Mouse (Mus musculus): ENCODE results near the gene Amer2.
"Not testable (repeated sequence)": the region's sequence is repeated elsewhere in the genome, so short reads cannot be mapped to it uniquely, and the experiment has no call there.

Gene Amer2

DNA sequence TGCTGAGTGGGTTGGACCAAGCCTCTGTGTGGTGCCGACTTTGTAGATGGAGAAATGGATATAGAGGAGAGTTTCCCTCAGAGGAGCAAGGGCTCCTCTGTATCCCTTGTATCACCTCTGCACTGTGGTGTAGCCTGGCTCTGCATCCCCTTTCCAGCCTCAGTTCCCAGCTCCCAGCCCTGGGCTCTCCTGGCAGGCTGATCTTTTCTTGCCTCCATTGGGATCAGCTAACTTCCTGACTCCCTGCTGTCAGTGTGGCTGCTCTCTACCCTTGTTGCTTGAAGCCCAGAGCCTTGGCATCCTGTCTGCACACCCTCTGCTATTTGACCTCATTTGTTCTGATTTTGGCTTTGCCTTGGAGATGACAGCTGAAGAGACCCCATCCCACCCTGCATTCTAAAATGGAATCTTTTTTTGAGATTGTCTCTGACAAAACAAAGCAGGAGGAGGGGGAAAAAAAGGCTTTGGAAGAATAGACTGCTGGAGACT is at the start of gene Amer2:
Amer2 (plus strand) TSS at position 439 of the 489 bp plus-strand sequence.
- no peak for DNase-seq

DNA sequence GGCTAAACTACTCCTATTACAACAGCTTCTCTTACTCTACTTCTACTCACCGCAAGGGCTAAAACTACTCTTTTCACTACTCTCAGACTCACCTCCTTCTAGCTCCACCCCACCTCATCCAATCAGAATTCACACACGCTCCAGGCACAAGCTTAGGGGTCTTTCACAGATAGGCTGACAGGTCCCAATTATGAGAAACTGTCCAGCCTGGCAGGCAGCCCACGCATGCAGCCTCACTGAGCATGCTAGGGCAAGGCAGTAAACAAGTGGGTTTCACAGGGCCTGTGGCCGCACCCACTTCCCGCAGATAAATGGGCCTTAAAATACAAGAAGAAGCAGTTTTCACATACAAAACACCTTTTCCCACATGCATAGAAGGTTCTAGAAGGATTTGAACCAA is 33.1 kb upstream of the Amer2 start:
- DNase-seq: not testable (repeated sequence)

DNA sequence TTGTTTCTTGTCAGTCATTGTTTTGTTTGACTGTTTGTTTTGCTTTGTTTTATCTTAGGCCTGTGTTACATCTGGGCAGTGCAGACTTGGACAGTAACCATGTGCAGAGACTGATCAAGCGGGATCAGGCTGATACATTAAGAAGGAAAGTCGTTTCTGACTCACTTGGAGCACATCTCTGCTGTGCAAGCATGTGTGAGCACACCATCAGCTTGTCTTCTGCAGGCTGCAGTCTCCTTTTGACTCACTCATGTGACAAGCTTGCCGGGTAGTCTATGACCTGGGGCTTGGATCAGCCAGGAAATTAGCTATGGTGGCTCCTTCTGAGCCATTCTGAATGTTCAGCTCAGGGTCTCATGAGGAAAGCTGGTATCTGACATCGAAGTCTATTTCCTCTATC is 32.5 kb upstream of the Amer2 start:
- no peak for DNase-seq

DNA sequence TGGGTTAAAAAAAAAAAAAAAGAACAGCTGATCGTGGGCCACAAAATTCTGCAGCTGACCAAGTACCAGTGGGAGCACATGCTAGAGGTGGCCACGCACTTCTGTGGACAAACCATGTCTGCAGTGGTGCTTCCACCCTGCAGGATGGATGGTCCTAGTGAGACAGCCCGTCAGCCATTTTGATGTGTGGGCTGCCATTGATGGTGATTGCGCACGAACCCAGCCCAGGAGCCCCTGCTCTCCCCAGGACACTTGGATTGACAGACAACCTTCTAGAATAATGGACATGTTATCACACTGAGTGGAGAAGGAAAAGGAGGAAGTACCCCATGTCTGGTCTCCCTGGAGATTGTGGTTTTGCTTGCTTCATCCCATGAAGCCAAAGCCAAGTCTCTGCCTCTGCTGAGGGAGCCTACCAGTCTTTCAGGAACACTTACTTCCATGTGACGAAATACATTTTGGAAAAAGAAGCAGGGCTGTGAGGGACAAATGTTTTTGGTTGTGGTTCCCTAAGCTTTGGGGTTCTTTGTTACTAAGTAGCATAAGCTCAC is 27.7 kb upstream of the Amer2 start:
- DNase-seq: no peak

DNA sequence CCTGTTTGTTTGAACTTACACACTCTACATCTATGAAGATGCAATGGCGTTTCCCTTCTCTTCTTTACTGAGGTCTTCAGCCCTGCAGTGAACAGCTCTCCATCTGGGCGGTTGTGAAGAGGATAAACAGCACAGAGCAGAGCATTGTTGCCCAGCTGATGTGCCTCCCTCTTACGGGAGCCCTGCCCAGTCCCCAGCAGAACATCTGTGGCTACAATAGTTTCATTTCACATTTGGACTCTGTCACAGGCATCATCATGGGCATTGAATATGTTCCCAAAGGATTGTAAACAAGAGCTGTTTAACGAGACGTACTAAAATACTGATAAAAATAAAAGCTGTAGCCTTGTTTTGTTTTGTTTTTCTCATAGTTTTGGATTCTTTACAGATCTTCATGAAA is 14.7 kb upstream of the Amer2 start:
- DNase-seq: peak in 1 of 2 experiments; percentile 34

DNA sequence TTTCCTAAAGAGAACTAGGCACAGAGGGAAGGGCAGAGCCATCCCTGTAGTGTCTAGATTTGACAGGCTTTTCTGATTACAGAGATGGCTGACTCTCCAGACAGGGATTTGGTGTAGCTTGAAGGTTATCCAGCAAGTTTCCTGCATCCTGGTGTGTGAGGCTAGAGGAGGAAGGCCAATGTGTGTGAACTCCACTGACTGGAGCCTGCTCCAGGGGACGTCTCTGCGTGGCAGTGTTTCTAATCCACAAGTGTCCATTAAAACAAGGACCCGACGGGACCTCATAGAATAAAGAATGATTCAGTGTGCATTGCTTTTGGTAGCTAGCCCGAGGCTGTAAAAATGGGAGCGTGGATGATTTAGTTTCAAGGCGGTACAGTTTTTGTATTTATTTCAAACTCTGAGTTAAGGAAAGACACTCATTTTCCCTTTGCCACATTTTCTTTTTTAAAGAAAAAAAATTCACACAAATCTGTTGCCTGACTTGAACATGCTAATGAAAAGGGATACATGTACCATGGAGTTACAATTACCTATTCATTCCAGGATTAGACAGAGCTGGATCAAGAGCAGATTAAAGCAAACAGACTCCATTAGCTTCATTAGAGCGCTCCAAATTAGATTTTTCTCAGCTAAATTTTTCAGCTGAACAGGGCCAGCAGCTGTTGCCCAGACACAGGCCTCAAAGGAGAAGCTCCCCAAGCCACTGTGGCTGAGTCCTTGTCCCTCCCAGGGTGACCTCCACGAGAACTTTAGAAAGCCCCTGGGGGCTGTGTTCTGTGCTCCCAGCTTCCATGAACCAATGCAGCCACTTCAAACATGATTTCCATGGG is 11.5 kb upstream of the Amer2 start:
- no peak for DNase-seq

DNA sequence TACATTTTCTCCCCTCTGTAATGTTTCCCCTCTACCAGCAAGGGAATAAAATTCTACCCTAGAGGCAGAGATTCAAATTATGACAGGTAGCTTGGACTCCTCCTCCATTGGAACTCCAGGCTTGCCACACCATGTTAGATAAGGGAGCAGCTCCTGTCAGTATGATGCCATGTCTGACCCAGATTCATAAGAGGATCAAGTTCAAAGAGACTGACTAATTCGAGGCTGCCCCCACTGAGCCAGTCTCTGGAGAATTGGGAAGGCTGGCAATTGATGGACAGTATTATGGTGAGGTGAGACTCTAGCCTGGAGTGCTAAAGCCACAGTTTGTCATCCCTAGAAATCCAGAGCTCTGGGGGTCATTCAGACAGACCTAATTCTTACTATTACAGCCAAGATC is 6.3 kb upstream of the Amer2 start:
- DNase-seq: no peak

DNA sequence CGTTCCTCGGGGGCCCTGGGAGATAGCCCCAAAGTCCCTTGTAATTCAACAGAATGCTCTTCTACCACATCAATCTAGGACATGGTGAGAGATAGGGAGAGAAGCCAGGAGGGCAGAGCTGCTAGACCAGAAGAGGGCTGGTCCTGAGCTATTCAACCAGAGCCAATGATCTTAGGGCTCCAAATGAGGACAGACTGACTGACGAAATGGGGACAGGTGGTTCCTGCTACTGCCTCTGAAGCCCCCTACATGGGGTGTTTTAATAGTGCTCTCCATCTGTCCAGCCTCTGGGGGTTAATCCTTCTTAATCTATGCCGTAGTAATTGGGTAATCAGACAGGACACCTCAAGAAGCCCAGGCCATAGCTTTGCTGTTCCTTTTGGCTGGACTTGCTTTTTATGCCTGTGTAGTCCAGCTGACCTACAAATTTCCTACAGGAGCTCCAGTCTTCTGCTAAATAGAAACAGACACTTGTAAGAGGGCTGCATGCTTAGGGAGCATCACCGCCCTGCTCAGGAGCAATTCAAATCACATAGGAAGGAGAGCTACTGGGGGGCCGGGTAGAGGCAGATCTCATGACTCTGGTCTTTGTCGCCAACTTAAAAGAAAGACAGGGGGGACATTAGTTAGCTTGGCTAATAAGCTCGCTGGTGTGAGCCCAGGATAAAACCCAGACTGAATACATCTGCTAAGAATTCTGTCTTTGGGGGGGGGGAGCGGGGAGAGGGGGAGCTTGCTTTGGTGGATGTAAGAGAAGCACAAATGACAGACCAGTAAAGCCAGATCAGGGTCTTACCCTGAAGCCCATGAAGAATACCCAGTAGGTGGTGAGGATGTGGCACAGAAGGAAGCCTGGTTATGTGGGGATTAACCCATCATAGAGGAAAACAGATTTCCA is 4.0 kb upstream of the Amer2 start:
- DNase-seq: no peak

DNA sequence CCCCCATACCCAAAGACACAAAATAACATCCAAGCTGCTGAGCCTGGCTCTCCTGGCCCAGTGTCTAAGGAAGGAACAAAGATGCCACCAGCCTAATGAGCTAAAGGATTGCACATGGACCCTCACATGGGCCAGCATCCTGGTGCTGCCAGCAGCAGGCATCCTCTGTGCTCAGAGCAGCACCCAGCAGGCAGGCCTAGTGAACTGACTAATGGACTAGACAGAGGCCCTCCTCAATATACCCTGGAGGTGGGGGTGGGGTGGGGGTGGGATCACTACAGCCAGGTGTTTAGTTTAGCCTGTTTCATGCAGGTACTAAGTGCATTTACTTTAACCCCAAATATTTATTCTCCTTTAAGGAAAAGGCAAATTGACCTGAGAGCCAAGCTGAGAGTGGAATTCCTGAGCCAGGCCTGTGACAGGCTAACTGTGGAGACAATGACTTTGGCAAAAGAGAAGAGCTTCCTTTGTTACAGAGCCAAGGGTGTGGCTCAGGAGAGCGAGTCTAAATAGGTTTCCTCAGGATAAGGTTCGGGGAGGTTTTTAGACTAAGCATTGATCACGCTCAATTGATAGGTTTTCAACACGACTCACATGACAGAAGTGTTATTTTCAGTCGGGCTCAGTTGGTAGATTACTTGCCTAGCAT is 3.3 kb upstream of the Amer2 start:
- DNase-seq: no peak

DNA sequence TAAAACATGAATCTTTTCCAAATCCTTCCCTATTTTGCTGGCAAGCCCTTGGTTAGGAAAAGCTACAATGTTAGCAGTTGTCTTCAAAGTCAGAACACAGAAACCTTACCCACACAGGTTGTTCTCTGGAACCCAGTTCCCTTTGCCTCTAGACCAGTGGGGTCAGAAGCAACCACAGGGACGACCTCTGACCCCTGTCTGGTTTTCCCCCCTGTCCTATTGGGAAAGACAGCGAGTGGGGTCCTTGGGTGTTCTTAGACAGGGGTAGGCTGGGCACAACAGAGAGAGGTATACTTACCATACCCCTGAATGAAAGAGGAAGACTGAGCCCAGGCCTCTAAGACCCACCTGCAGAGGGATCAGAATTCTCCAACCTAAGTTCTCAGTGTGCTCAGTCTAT is 4.0 kb downstream of the Amer2 start:
- DNase-seq: no peak

DNA sequence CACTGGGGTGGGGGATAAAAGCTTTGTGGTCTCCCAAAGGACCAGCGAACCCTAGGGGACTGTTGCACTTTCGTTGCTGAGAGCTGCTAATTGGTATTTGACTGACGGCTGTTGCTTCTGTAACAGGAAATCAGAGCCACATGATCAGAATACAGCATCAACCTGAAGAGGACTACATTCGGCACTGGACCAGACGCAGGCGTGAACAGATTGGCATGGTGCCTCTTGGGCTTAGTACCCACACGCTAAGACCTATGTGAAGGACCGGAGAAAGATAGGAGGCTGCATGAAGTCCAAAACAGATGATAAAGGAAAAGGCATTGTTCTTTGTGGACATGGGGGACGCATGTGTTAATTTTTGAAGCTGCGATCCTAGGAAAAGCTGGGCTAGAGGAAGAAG is 4.5 kb downstream of the Amer2 start:
- DNase-seq: no peak

DNA sequence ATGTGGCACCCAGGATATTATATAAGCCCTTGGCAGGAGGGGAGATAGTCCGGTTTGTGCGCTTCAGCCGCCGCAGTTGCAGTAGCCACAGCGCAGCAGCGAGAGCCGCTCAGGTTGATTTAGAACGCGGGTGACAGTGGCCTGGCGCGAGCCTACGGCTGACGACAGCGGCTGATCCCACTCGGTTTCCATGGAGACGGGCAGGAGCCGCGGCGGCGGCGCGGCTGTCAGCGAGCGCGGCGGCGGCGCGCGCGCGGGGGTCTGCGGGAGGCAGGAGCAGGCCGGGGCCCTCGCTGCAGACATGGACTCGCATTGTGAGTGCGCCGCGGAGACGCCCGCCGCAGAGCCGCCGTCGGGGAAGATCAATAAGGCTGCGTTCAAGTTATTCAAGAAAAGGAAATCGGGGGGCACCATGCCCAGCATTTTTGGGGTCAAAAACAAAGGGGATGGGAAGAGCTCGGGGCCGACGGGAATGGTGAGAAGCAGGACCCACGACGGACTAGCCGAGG is 5.1 kb downstream of the Amer2 start:
- DNase-seq: peak; percentile 38 to 73

DNA sequence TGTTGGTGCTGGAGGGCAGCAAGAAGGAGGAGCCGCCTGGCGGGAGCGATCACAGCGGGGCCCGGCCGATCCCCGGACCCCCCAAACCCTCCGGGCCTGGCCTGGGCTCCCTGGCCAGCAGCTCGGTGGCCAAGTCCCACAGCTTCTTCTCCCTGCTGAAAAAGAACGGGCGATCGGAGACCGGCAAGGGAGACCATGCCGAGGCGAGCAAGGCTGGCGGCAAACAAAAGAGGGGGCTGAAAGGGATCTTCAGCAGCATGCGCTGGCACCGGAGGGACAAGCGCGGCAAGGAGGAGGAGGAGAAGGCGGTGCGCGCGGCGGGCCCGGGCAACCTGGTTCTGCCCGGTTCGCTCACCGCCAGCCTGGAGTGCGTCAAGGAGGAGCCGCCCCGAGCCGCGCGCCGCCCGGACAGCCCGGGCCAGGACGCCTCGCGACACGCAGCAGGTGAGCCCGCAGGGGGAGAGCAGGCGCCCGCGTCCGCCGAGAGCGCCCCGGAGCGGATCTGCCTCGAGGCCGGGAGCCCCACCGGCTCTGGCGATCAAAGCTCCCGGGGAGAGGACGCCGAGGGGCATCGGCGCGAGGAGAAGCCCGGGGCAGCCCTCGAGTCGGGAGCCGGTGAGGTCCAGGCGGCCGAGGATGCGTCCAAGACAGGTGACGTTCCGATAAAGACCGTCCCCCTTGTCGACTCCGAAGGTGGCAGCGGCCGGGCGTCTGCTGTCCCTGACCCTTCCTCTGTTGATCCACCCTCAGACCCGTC is 5.7 kb downstream of the Amer2 start:
- DNase-seq: peak; percentile 26 to 41

DNA sequence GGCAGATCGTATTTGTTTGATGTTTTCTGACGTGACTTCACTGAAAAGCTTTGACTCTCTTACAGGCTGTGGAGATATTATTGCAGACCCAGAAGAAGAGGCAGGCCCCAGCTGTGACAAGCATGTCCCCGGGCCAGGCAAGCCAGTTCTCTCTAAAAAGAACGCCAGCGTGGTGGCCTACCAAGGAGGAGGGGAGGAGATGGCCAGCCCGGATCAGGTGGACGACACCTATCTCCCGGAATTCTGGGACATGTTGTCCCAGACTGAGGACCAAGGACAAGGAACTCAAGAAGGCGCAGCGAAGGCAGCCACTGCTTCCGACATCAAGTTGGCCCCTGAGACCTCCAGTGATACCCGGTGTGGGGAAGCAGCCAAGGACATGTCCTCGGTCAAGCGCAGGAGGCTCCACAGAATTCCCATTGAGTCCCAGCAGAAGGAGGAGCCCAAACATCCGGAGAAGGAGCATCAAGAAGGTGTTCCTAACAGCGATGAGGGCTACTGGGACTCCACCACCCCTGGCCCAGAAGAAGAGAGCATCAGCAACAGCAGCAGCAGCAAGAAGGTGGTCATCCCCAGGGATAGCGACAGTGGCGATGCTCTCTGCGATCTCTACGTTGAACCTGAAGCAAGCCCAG is 6.4 kb downstream of the Amer2 start:
- DNase-seq: no peak

DNA sequence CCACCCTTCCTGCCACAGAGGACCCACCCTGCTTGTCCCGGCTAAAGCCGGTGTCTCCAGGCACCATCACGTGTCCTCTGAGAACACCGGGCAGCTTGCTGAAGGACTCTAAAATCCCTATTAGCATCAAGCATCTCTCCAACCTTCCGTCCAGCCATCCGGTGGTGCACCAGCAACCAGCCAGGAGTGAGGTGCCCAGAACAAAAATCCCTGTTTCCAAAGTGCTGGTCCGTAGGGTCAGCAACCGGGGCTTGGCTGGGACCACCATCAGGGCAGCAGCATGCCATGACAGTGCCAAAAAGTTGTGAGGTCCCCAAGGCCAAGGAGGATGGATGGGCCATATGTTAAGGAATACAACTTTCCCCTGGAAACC is 6.9 kb downstream of the Amer2 start:
- no peak for DNase-seq

DNA sequence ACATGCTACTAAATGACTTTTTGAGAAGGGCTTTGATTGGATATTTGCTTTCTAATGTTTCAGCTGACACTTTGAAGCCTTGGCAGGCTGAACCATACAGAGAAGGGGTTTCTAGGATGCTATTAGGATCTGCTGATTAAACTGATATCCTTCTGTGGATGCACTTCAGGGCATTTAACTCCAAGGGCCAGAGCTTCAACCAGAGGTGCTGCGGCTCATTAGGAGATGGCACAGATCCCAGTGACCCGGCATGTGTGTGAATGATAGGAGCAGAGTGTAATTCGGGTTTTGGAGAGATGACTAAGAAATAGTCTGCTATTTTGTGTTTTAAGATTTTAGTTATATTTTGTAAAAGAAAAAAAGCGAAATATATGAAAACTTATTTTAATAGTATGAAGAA is 8.6 kb downstream of the Amer2 start:
- DNase-seq: no peak

DNA sequence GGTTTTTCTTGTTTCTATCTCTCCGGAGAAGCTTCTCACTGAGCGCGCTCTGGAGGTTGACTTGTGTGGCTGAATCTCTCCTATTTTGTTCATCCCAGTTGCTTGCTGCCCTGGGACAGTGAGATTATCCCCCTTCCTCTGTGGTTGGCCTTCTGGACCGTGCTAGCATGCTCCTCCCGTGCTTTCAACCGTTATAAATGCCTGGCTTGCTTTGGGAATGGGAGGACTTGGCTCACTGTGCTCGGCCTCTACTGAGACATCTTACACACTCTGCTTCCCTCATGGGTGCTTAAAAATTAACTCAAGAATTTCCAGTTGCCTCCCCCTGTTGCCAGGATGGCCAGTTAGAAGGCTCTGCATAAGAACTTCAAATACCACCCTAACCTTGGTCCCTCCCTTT is 10.8 kb downstream of the Amer2 start:
- DNase-seq: no peak

DNA sequence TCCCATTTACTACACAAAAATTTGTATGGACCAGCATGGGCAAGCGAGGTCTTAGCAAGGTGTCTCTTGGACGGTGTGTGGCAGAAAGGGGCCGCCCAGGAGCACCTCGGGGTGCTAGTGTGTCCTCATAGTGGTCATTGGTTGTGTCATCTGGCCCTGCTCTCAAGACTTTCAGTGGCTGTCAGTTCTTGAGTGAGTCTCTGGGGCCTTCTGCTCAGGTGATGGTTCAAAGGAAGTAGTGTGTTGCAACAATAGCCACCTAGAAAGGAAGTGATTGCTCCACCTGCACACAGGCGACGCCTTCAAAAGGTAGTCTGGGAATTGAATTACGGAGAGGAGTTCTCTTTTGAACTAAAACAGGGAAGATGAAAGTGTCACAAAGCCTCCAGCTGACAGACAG is 11.2 kb downstream of the Amer2 start:
- no peak for DNase-seq

DNA sequence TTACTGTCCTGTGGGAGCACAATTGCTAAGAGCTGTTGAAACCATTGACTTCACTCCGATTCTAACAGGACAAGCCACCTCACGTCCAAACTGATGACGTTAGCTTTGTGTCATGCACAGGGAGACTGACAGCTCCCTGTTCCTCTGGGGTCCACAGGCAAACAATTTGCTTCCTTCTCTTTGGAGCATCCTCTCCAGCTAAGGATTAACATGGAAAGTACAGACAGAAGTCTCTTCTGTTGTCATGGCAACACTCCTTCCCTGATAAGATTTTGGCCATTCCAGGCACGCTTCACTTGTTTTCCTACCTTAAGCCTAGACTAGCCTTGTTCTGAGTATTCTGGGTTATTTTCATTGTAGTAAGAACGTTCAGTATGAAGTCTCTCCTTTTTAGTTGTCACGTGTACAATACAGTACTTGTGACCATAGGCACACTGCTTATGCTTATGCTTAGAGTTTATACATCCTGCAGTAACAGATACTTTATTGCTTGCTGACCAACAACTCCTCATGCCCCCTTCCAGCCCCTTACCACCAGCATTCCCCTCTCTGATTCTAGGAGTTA is 12.1 kb downstream of the Amer2 start:
- DNase-seq: no peak

DNA sequence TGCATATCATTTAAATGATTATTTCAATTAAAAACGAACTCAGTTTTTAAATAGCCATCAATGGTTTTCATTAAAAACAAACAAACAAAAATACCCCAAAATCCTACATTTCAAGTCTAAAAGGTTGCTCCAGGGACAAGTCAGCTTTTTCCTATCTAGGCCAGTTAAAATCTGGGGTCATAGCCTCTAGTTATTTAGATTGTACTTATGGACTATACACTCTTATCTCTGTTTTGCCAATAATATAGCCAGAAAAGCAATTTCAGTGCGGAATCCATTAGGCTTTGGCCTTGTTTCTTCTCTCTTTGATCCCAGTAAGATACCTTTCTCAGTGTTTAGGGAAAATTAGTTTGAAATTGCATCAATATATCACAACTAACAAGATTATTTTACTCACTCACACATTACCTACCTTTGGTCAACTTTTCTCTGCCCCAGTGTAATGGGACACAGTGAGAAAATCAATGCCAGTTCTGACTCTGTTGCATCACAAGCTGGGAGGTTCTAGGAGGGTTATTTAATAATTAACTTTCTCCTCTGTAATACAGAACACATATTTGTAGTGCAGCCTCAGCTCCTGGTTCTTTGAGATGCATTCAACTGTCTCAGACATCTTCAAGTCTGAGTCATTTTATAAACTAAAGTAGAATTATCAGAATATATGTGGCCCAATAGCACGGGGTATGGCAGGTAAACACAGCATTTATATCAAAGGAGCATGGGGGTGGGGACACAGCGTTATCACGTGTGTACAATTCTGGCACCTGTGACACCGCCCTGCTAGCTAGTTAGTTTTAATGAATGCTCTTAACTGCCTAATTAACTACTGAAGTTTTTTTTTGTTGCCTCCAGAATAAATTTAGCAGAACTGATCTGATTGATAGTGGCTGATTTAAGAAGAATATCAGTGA is 13.8 kb downstream of the Amer2 start:
- no peak for DNase-seq

Measured in lung, postnatal 4 days (tissue).